Mouse (Mus musculus): ENCODE measurements around the gene Mfsd5. TPM values are rescaled to one million over a fixed set of nuclear protein-coding genes. Genes with fewer than 3 reads are reported as not detected.

Gene Mfsd5
- 19.2 TPM for polyA plus RNA-seq (2014; fragmentation: Illumina TruSeq; extraction: RNeasy Lipid Tissue Mini Kit (QIAGEN cat#74804); ENCODE audit: low read depth, low replicate concordance)

GRCm38 (mm10) chr15:102279092-102279782 lies at the start of gene Mfsd5:
Mfsd5 (plus strand) TSS chr15:102279454.

GRCm38 (mm10) chr15:102231748-102232147 lies 47.5 kb upstream of the Mfsd5 start, which contains the start of gene Itgb7:
Itgb7 (minus strand) TSS chr15:102231944.

GRCm38 (mm10) chr15:102257202-102258075 lies 21.8 kb upstream of the Mfsd5 start, which contains the start of gene Rarg:
Rarg (minus strand) TSS chr15:102257517.

GRCm38 (mm10) chr15:102270274-102270960 lies 8.8 kb upstream of the Mfsd5 start, which contains the start of gene Gm9918:
Gm9918 (plus strand) TSS chr15:102270563.

GRCm38 (mm10) chr15:102295633-102296367 lies 16.5 kb downstream of the Mfsd5 start, which contains the start of gene Espl1:
Espl1 (plus strand) TSS chr15:102296266.

GRCm38 (mm10) chr15:102326022-102326576 lies 46.8 kb downstream of the Mfsd5 start, which contains the start of gene Pfdn5:
Pfdn5 (plus strand) TSS chr15:102326116.

Other genes with a start within 250 kb of the Mfsd5 start
- gene Eif4b, start 205.7 kb upstream of the Mfsd5 start, polyA plus RNA-seq (2014; fragmentation: Illumina TruSeq; extraction: RNeasy Lipid Tissue Mini Kit (QIAGEN cat#74804); ENCODE audit: low read depth, low replicate concordance), result 124 TPM
- 177 TPM for gene Tns2, start 179.0 kb upstream of the Mfsd5 start, polyA plus RNA-seq (2014; fragmentation: Illumina TruSeq; extraction: RNeasy Lipid Tissue Mini Kit (QIAGEN cat#74804); ENCODE audit: low read depth, low replicate concordance)
- gene Spryd3, start 143.2 kb upstream of the Mfsd5 start, polyA plus RNA-seq (2014; fragmentation: Illumina TruSeq; extraction: RNeasy Lipid Tissue Mini Kit (QIAGEN cat#74804); ENCODE audit: low read depth, low replicate concordance), result 17.0 TPM
- 46.2 TPM for gene Igfbp6, start 135.1 kb upstream of the Mfsd5 start, polyA plus RNA-seq (2014; fragmentation: Illumina TruSeq; extraction: RNeasy Lipid Tissue Mini Kit (QIAGEN cat#74804); ENCODE audit: low read depth, low replicate concordance)
- gene Soat2, start 128.9 kb upstream of the Mfsd5 start, polyA plus RNA-seq (2014; fragmentation: Illumina TruSeq; extraction: RNeasy Lipid Tissue Mini Kit (QIAGEN cat#74804); ENCODE audit: low read depth, low replicate concordance), result not detected
- gene Zfp740, start 76.2 kb upstream of the Mfsd5 start, polyA plus RNA-seq (2014; fragmentation: Illumina TruSeq; extraction: RNeasy Lipid Tissue Mini Kit (QIAGEN cat#74804); ENCODE audit: low read depth, low replicate concordance), result 39.0 TPM
- 25.3 TPM for gene Csad, start 74.7 kb upstream of the Mfsd5 start, polyA plus RNA-seq (2014; fragmentation: Illumina TruSeq; extraction: RNeasy Lipid Tissue Mini Kit (QIAGEN cat#74804); ENCODE audit: low read depth, low replicate concordance)
- gene Itgb7, start 47.5 kb upstream of the Mfsd5 start, polyA plus RNA-seq (2014; fragmentation: Illumina TruSeq; extraction: RNeasy Lipid Tissue Mini Kit (QIAGEN cat#74804); ENCODE audit: low read depth, low replicate concordance), result 1.5 TPM
- 15.4 TPM for gene Rarg, start 21.9 kb upstream of the Mfsd5 start, polyA plus RNA-seq (2014; fragmentation: Illumina TruSeq; extraction: RNeasy Lipid Tissue Mini Kit (QIAGEN cat#74804); ENCODE audit: low read depth, low replicate concordance)
- gene Gm9918, start 8.9 kb upstream of the Mfsd5 start, polyA plus RNA-seq (2014; fragmentation: Illumina TruSeq; extraction: RNeasy Lipid Tissue Mini Kit (QIAGEN cat#74804); ENCODE audit: low read depth, low replicate concordance), result not detected
- 3.6 TPM for gene Espl1, start 16.8 kb downstream of the Mfsd5 start, polyA plus RNA-seq (2014; fragmentation: Illumina TruSeq; extraction: RNeasy Lipid Tissue Mini Kit (QIAGEN cat#74804); ENCODE audit: low read depth, low replicate concordance)
- gene Pfdn5, start 46.7 kb downstream of the Mfsd5 start, polyA plus RNA-seq (2014; fragmentation: Illumina TruSeq; extraction: RNeasy Lipid Tissue Mini Kit (QIAGEN cat#74804); ENCODE audit: low read depth, low replicate concordance), result 278 TPM
- 24.5 TPM for gene Myg1, start 52.3 kb downstream of the Mfsd5 start, polyA plus RNA-seq (2014; fragmentation: Illumina TruSeq; extraction: RNeasy Lipid Tissue Mini Kit (QIAGEN cat#74804); ENCODE audit: low read depth, low replicate concordance)
- 12.0 TPM for gene Aaas, start 71.3 kb downstream of the Mfsd5 start, polyA plus RNA-seq (2014; fragmentation: Illumina TruSeq; extraction: RNeasy Lipid Tissue Mini Kit (QIAGEN cat#74804); ENCODE audit: low read depth, low replicate concordance)
- not detected for gene Sp7, start 87.7 kb downstream of the Mfsd5 start, polyA plus RNA-seq (2014; fragmentation: Illumina TruSeq; extraction: RNeasy Lipid Tissue Mini Kit (QIAGEN cat#74804); ENCODE audit: low read depth, low replicate concordance)
- 15.9 TPM for gene Sp1, start 126.7 kb downstream of the Mfsd5 start, polyA plus RNA-seq (2014; fragmentation: Illumina TruSeq; extraction: RNeasy Lipid Tissue Mini Kit (QIAGEN cat#74804); ENCODE audit: low read depth, low replicate concordance)
- gene Amhr2, start 165.9 kb downstream of the Mfsd5 start, polyA plus RNA-seq (2014; fragmentation: Illumina TruSeq; extraction: RNeasy Lipid Tissue Mini Kit (QIAGEN cat#74804); ENCODE audit: low read depth, low replicate concordance), result not detected
- 44.3 TPM for gene Prr13, start 179.6 kb downstream of the Mfsd5 start, polyA plus RNA-seq (2014; fragmentation: Illumina TruSeq; extraction: RNeasy Lipid Tissue Mini Kit (QIAGEN cat#74804); ENCODE audit: low read depth, low replicate concordance)
- gene Pcbp2, start 191.1 kb downstream of the Mfsd5 start, polyA plus RNA-seq (2014; fragmentation: Illumina TruSeq; extraction: RNeasy Lipid Tissue Mini Kit (QIAGEN cat#74804); ENCODE audit: low read depth, low replicate concordance), result 506 TPM
- not detected for gene Gm10337, start 224.3 kb downstream of the Mfsd5 start, polyA plus RNA-seq (2014; fragmentation: Illumina TruSeq; extraction: RNeasy Lipid Tissue Mini Kit (QIAGEN cat#74804); ENCODE audit: low read depth, low replicate concordance)
- gene Map3k12, start 237.6 kb downstream of the Mfsd5 start, polyA plus RNA-seq (2014; fragmentation: Illumina TruSeq; extraction: RNeasy Lipid Tissue Mini Kit (QIAGEN cat#74804); ENCODE audit: low read depth, low replicate concordance), result 3.5 TPM
- gene Tarbp2, start 238.7 kb downstream of the Mfsd5 start, polyA plus RNA-seq (2014; fragmentation: Illumina TruSeq; extraction: RNeasy Lipid Tissue Mini Kit (QIAGEN cat#74804); ENCODE audit: low read depth, low replicate concordance), result 56.6 TPM
- gene Npff, start 245.5 kb downstream of the Mfsd5 start, polyA plus RNA-seq (2014; fragmentation: Illumina TruSeq; extraction: RNeasy Lipid Tissue Mini Kit (QIAGEN cat#74804); ENCODE audit: low read depth, low replicate concordance), result 4.1 TPM